29 mouse cellular contexts compared by ENCODE assay signal in the genomic region with DNA sequence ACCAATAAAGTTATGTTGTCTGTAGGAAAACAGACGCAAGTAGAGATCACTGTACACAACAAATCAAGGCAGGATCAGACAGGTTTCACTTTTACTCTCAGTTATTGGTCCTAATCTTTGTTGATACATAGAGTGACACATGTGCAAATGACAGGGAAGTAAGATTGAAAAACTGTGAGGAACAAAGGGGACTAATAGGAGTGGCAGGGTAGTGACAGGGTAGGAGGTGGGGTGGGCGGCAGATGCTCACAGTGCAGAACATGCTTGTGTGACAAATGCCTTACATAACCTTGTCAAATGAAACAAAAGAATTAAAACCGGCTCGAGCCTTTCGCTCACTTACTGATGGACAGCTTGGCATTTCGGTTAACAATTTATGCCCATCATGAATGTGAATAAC. TPM values are rescaled to one million over a fixed set of nuclear protein-coding genes. Genes with fewer than 3 reads are reported as not detected.
DNase-seq lines count a peak whose midpoint lies in the region; ATAC-seq and TF ChIP-seq lines count a peak whose summit lies in the region.
"Had no signal": no experiment of that assay in that cellular context is flagged by ENCODE, and none has a peak within 500 bp of the region (broad histone marks: within the 10 kb centered on the region; RNA-seq: fewer than 3 reads in every experiment).

No protein-coding gene starts in this region.

- no peak overlapping the region for H3K4me2 ChIP-seq in heart, embryonic 11.5 days
- H3K4me2 ChIP-seq: hindbrain, embryonic 15.5 days; liver, embryonic 13.5 days; lung, embryonic 14.5 days; midbrain, embryonic 13.5 days had no signal

- TF ChIP-seq CTCF in small intestine, adult 2 months (IDR thresholded peaks at IDR 0.05; ENCODE audit: extremely low read depth, insufficient read length, insufficient replicate concordance, low read depth, low read length): no peak

- no peak for TF ChIP-seq POLR2A in small intestine, adult 2 months (IDR thresholded peaks at IDR 0.05; ENCODE audit: low read depth, low read length)

- no peak overlapping the region for H3K9ac ChIP-seq in heart, embryonic 11.5 days (ENCODE audit: low read depth, low read length)
- H3K9ac ChIP-seq: hindbrain, embryonic 15.5 days; liver, embryonic 13.5 days; lung, embryonic 14.5 days; midbrain, embryonic 13.5 days had no signal

- no peaks in the 10 kb centered on the region for H3K27me3 ChIP-seq in small intestine, adult 2 months (ENCODE audit: control insufficient read depth, insufficient read depth, low read length)
- H3K27me3 ChIP-seq in heart, embryonic 11.5 days (ENCODE audit: control insufficient read depth, insufficient read depth, low read length): no peaks in the 10 kb centered on the region
- H3K27me3 ChIP-seq: hindbrain, embryonic 15.5 days; liver, embryonic 13.5 days; midbrain, embryonic 13.5 days had no signal

- H3K36me3 ChIP-seq in small intestine, adult 2 months (ENCODE audit: control insufficient read depth, insufficient read depth, low read length): no peaks in the 10 kb centered on the region
- H3K36me3 ChIP-seq in heart, embryonic 11.5 days (ENCODE audit: control insufficient read depth, insufficient read depth, low read length): no peaks in the 10 kb centered on the region
- H3K36me3 ChIP-seq: hindbrain, embryonic 15.5 days; liver, embryonic 13.5 days; midbrain, embryonic 13.5 days had no signal

- 29% methylated on average over 6 of the region's 6 CpGs for WGBS in small intestine, adult 2 months
- 77% methylated on average over 6 of the region's 6 CpGs for WGBS in heart, embryonic 11.5 days (ENCODE audit: insufficient replicate concordance)

- H3K4me3 ChIP-seq in small intestine, adult 2 months (ENCODE audit: low read depth, low read length): no peak overlapping the region
- no peak overlapping the region for H3K4me3 ChIP-seq in heart, embryonic 11.5 days (ENCODE audit: low read depth, low read length)
- H3K4me3 ChIP-seq: gastrocnemius, adult 2 months; hindbrain, embryonic 15.5 days; liver, embryonic 13.5 days; midbrain, embryonic 13.5 days had no signal

- no peak for ATAC-seq in inflammation-experienced regulatory T-cells, adult 6 months
- ATAC-seq in heart, embryonic 11.5 days (replicated peaks; ENCODE audit: insufficient number of reproducible peaks, low FRiP score, low TSS enrichment): no peak
- ATAC-seq: CD4-positive, CD25-positive, alpha-beta regulatory T cell, adult 4 months; midbrain, embryonic 13.5 days had no signal

- H3K27ac ChIP-seq in small intestine, adult 2 months (ENCODE audit: insufficient read depth, low read depth, low read length): peak overlapping the region; percentile 91
- no peak overlapping the region for H3K27ac ChIP-seq in heart, embryonic 11.5 days (ENCODE audit: low read depth, low read length)
- H3K27ac ChIP-seq: gastrocnemius, adult 2 months; hindbrain, embryonic 15.5 days; liver, embryonic 13.5 days; midbrain, embryonic 13.5 days had no signal

- DNase-seq in layer of hippocampus, adult 18-20 months (ENCODE audit: low spot score in 2 of 2): peak; percentile 19 to 74
- no peak for DNase-seq in layer of hippocampus, postnatal 10 days (ENCODE audit: low spot score in 2 of 2)
- DNase-seq in right cerebral cortex, adult 2 months (ENCODE audit: low spot score in 2 of 2): peak; percentile 9 to 12
- DNase-seq in right cerebral cortex, postnatal 14 days: no peak
- DNase-seq: adrenal gland, postnatal 25 days; cerebellum, adult 11 months; cerebellum, postnatal 10 days; gastrocnemius, adult 2 months; heart, postnatal 4 days; kidney, adult 18-20 months; liver, embryonic 13.5 days; lung, embryonic 14.5 days; thymus, postnatal 14 days had no signal

- H3K4me1 ChIP-seq in small intestine, adult 2 months (ENCODE audit: control insufficient read depth, insufficient read depth, insufficient read length, low read length): peaks cover 38% of the 10 kb centered on the region; the same call in 1 of the 2 replicates
- H3K4me1 ChIP-seq in heart, embryonic 11.5 days (ENCODE audit: control insufficient read depth, insufficient read depth, low read length): no peaks in the 10 kb centered on the region
- H3K4me1 ChIP-seq: hindbrain, embryonic 15.5 days; liver, embryonic 13.5 days; midbrain, embryonic 13.5 days had no signal

- no peaks in the 10 kb centered on the region for H3K9me3 ChIP-seq in heart, embryonic 11.5 days (replicated peaks; ENCODE audit: control insufficient read depth, low read length)
- H3K9me3 ChIP-seq: hindbrain, embryonic 15.5 days; liver, embryonic 13.5 days; midbrain, embryonic 13.5 days had no signal

RNA-seq across cellular contexts. Expression of a gene that starts 2.9 kb away (rescaled TPM):
- not detected for total RNA-seq in layer of hippocampus, adult 18-20 months (2021)
- total RNA-seq in layer of hippocampus, postnatal 10 days (2021): not detected
- polyA plus RNA-seq in small intestine, adult 2 months (2012; rRNA removed): 32.8 and 181 TPM in 2 replicates
- not detected for polyA plus RNA-seq in inflammation-experienced regulatory T-cells, adult 6 months (2017; shearing (Covaris generic))
- not detected in 2 replicates for polyA plus RNA-seq in heart, embryonic 11.5 days (2014; fragmentation: Nextera tagmentation; extraction: Ambion mirVana)
- total RNA-seq: adrenal gland, postnatal 25 days; gastrocnemius, postnatal 4 days; heart, postnatal 4 days; left cerebral cortex, postnatal 25 days; megakaryocyte, adult 5-6 weeks had no signal
- polyA plus RNA-seq: CD4-positive, CD25-positive, alpha-beta regulatory T cell, adult 4 months; embryonic facial prominence, embryonic 11.5 days; forebrain, embryonic 11.5 days; heart, embryonic 16.5 days; hindbrain, embryonic 15.5 days; kidney, embryonic 16.5 days; limb, embryonic 14.5 days; liver, embryonic 13.5 days; lung, embryonic 14.5 days; midbrain, embryonic 13.5 days; neural tube, embryonic 11.5 days had no signal

RNA-seq across cellular contexts. Expression of a gene that starts 11.5 kb away (rescaled TPM):
- under 1 TPM in 1 of 2 experiments, not detected in 1; 0.15 TPM for total RNA-seq in layer of hippocampus, adult 18-20 months (2021)
- total RNA-seq in layer of hippocampus, postnatal 10 days (2021): not detected
- polyA plus RNA-seq in small intestine, adult 2 months (2012; rRNA removed): not detected in 2 replicates
- not detected for polyA plus RNA-seq in inflammation-experienced regulatory T-cells, adult 6 months (2017; shearing (Covaris generic))
- polyA plus RNA-seq in heart, embryonic 11.5 days (2014; fragmentation: Nextera tagmentation; extraction: Ambion mirVana): not detected in 2 replicates
- total RNA-seq: adrenal gland, postnatal 25 days; gastrocnemius, adult 2 months; gastrocnemius, postnatal 4 days; heart, postnatal 4 days; left cerebral cortex, postnatal 25 days; megakaryocyte, adult 5-6 weeks had no signal
- polyA plus RNA-seq: CD4-positive, CD25-positive, alpha-beta regulatory T cell, adult 4 months; embryonic facial prominence, embryonic 11.5 days; forebrain, embryonic 11.5 days; heart, embryonic 16.5 days; hindbrain, embryonic 15.5 days; kidney, embryonic 16.5 days; limb, embryonic 14.5 days; liver, embryonic 13.5 days; lung, embryonic 14.5 days; midbrain, embryonic 13.5 days; neural tube, embryonic 11.5 days had no signal

RNA-seq across cellular contexts. Expression of a gene that starts 21.5 kb away (rescaled TPM):
- total RNA-seq in layer of hippocampus, adult 18-20 months (2021): not detected
- under 1 TPM in 1 of 2 experiments, not detected in 1; 0.20 TPM for total RNA-seq in layer of hippocampus, postnatal 10 days (2021)
- polyA plus RNA-seq in small intestine, adult 2 months (2012; rRNA removed): 0.05 TPM in 1 of 2 replicates, not detected in the other
- polyA plus RNA-seq in inflammation-experienced regulatory T-cells, adult 6 months (2017; shearing (Covaris generic)): not detected
- 0.74 and 1.6 TPM in 2 replicates for polyA plus RNA-seq in heart, embryonic 11.5 days (2014; fragmentation: Nextera tagmentation; extraction: Ambion mirVana)
- total RNA-seq: adrenal gland, postnatal 25 days; gastrocnemius, adult 2 months; left cerebral cortex, postnatal 25 days had no signal
- polyA plus RNA-seq: CD4-positive, CD25-positive, alpha-beta regulatory T cell, adult 4 months; kidney, embryonic 16.5 days; lung, embryonic 14.5 days had no signal

RNA-seq across cellular contexts. Expression of a gene that starts 23.9 kb away (rescaled TPM):
- not detected for total RNA-seq in layer of hippocampus, adult 18-20 months (2021)
- total RNA-seq in layer of hippocampus, postnatal 10 days (2021): not detected
- polyA plus RNA-seq in small intestine, adult 2 months (2012; rRNA removed): not detected in 2 replicates
- not detected for polyA plus RNA-seq in inflammation-experienced regulatory T-cells, adult 6 months (2017; shearing (Covaris generic))
- polyA plus RNA-seq in heart, embryonic 11.5 days (2014; fragmentation: Nextera tagmentation; extraction: Ambion mirVana): not detected in 2 replicates
- total RNA-seq: adrenal gland, postnatal 25 days; gastrocnemius, adult 2 months; gastrocnemius, postnatal 4 days; heart, postnatal 4 days; left cerebral cortex, postnatal 25 days; megakaryocyte, adult 5-6 weeks had no signal
- polyA plus RNA-seq: CD4-positive, CD25-positive, alpha-beta regulatory T cell, adult 4 months; embryonic facial prominence, embryonic 11.5 days; forebrain, embryonic 11.5 days; heart, embryonic 16.5 days; kidney, embryonic 16.5 days; large intestine, adult 2 months; limb, embryonic 14.5 days; liver, embryonic 13.5 days; lung, embryonic 14.5 days; midbrain, embryonic 13.5 days; neural tube, embryonic 11.5 days had no signal

RNA-seq across cellular contexts. Expression of a gene that starts 39.8 kb away (rescaled TPM):
- not detected for total RNA-seq in layer of hippocampus, adult 18-20 months (2021)
- not detected for total RNA-seq in layer of hippocampus, postnatal 10 days (2021)
- polyA plus RNA-seq in small intestine, adult 2 months (2012; rRNA removed): not detected in 2 replicates
- not detected for polyA plus RNA-seq in inflammation-experienced regulatory T-cells, adult 6 months (2017; shearing (Covaris generic))
- not detected in 2 replicates for polyA plus RNA-seq in heart, embryonic 11.5 days (2014; fragmentation: Nextera tagmentation; extraction: Ambion mirVana)
- total RNA-seq: adrenal gland, postnatal 25 days; gastrocnemius, adult 2 months; gastrocnemius, postnatal 4 days; heart, postnatal 4 days; left cerebral cortex, postnatal 25 days; megakaryocyte, adult 5-6 weeks had no signal
- polyA plus RNA-seq: CD4-positive, CD25-positive, alpha-beta regulatory T cell, adult 4 months; embryonic facial prominence, embryonic 11.5 days; forebrain, embryonic 11.5 days; heart, embryonic 16.5 days; hindbrain, embryonic 15.5 days; large intestine, adult 2 months; limb, embryonic 14.5 days; liver, embryonic 13.5 days; lung, embryonic 14.5 days; midbrain, embryonic 13.5 days; neural tube, embryonic 11.5 days had no signal

Comparison
In these comparisons a context has a peak if more than half of its experiments do, and no peak if none do; other contexts are left out.
1. DNase-seq: peak in layer of hippocampus, adult 18-20 months (2 of 2) and right cerebral cortex, adult 2 months (2 of 2); none in layer of hippocampus, postnatal 10 days (0 of 2) and right cerebral cortex, postnatal 14 days (single experiment).
2. RNA of a gene that starts 2.9 kb away (polyA plus RNA-seq): 32.8 to 181 TPM in small intestine, adult 2 months; not detected in inflammation-experienced regulatory T-cells, adult 6 months and not detected in heart, embryonic 11.5 days; every median in the first group is over 10 times any median in the second.